Mouse (Mus musculus): ENCODE results near the gene Fam178b. TPM values are rescaled to one million over a fixed set of nuclear protein-coding genes. Genes with fewer than 3 reads are reported as not detected.
"Not testable (repeated sequence)": the region's sequence is repeated elsewhere in the genome, so short reads cannot be mapped to it uniquely, and the experiment has no call there.

Fam178b gene
- polyA plus RNA-seq, 1 experiment from 2014 or later = not detected

DNA sequence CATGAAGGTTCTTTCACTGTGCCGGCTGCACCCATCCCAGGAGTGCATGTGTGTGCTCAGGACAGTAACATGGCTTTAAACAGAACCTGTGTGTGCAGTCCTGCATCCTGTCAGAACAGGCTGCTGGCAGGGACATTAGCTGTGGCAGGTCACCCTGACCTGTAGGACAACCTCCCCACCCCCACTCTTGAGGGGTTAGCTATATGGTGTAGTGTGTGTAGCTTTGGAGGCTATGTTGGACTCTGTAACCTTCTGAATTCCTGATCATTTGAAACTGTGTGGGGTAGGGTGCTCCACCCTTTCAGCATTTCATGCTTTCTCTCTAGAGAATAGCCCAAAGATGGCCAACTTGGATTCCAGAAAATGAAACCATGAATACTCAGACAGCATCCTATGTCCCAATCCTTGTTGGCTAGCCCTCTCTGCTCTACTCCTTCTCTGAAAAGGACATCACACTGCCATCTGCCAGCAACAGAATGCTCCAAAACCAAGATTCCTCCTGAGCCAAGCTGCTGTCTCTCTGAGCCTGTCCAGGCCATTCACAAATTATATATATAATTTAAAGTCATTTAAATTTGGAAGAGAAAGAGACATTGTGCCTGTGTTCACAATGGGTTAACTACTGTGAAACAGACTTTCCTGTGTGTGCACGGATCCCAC, 47.0 kb downstream of the Fam178b start:
- 66% methylated on average over 2 of the region's 2 CpGs for WGBS
- H3K27ac ChIP-seq (replicated peaks) = peak overlapping the region; percentile 51; the same call in 1 of the 2 replicates
- H3K4me1 ChIP-seq (replicated peaks) = peaks cover 23% of the 10 kb centered on the region
- H3K4me2 ChIP-seq = no peak overlapping the region
- no peak overlapping the region for H3K9ac ChIP-seq
- no peaks in the 10 kb centered on the region for H3K9me3 ChIP-seq
- H3K36me3 ChIP-seq = no peaks in the 10 kb centered on the region
- no peak overlapping the region for H3K4me3 ChIP-seq
- no peak for ATAC-seq (ENCODE audit: low FRiP score, low read depth)
- H3K27me3 ChIP-seq = no peaks in the 10 kb centered on the region

- Histone ChIP-seq H3K27ac (replicated peaks) (no peak overlapping the region), H3K9ac (no peak overlapping the region), H3K4me1 (replicated peaks) (peaks cover 23% of the 10 kb centered on the region), H3K27me3 (no peaks in the 10 kb centered on the region), H3K9me3 (no peaks in the 10 kb centered on the region), H3K4me3 (no peak overlapping the region), H3K36me3 (no peaks in the 10 kb centered on the region), H3K4me2 (no peak overlapping the region)
- WGBS = 26% methylated on average over 5 of the region's 5 CpGs
- ATAC-seq (ENCODE audit: low FRiP score, low read depth) = peak; percentile 70
Observed at GRCm38 (mm10) chr1:36634940-36635339, 48.0 kb downstream of the Fam178b start.

GRCm38 (mm10) chr1:36633920-36634319, 49.1 kb downstream of the Fam178b start:
- no peaks in the 10 kb centered on the region for H3K9me3 ChIP-seq
- WGBS = 61% methylated on average over 5 of the region's 5 CpGs
- no peaks in the 10 kb centered on the region for H3K27me3 ChIP-seq
- ATAC-seq (ENCODE audit: low FRiP score, low read depth) = no peak
- no peaks in the 10 kb centered on the region for H3K36me3 ChIP-seq
- H3K27ac ChIP-seq (replicated peaks) = no peak overlapping the region
- no peak overlapping the region for H3K9ac ChIP-seq
- H3K4me2 ChIP-seq = no peak overlapping the region
- peaks cover 23% of the 10 kb centered on the region for H3K4me1 ChIP-seq (replicated peaks)
- H3K4me3 ChIP-seq = no peak overlapping the region

GRCm38 (mm10) chr1:36632846-36633245, 50.1 kb downstream of the Fam178b start:
- ATAC-seq (ENCODE audit: low FRiP score, low read depth) = no peak
- peaks cover 23% of the 10 kb centered on the region for H3K4me1 ChIP-seq (replicated peaks)
- H3K4me3 ChIP-seq = no peak overlapping the region
- no peak overlapping the region for H3K9ac ChIP-seq
- H3K27ac ChIP-seq (replicated peaks) = no peak overlapping the region
- H3K27me3 ChIP-seq = no peaks in the 10 kb centered on the region
- no peak overlapping the region for H3K4me2 ChIP-seq
- WGBS = 95% methylated on average over 1 of the region's 1 CpGs
- no peaks in the 10 kb centered on the region for H3K9me3 ChIP-seq
- H3K36me3 ChIP-seq = no peaks in the 10 kb centered on the region

DNA sequence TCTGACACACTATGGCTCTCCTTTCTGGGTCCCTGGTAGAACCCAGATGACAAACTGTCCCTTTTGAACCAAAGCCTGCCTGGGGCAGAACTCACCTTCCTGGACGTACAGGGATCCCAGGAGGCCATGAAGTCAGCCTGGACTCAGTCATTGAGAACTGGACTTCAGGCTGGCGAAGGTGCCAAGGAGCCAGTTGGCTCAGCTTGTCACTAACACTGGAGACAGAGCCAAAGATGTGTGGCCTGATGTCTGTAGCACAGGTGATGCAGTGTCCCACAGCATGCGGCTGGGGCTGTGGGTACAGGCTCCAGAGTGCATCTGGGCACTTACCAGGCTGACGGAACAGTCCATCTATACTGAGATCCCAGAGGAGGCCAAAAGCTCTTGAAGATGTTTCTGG, 50.9 kb downstream of the Fam178b start:
- no peak overlapping the region for H3K4me3 ChIP-seq
- H3K9me3 ChIP-seq = no peaks in the 10 kb centered on the region
- no peaks in the 10 kb centered on the region for H3K36me3 ChIP-seq
- H3K4me2 ChIP-seq = no peak overlapping the region
- ATAC-seq (ENCODE audit: low FRiP score, low read depth) = no peak
- whole genome bisulfite sequencing = 85% methylated on average over 4 of the region's 4 CpGs
- H3K9ac ChIP-seq = no peak overlapping the region
- H3K27ac ChIP-seq (replicated peaks) = no peak overlapping the region
- H3K4me1 ChIP-seq (replicated peaks) = peaks cover 21% of the 10 kb centered on the region
- H3K27me3 ChIP-seq = no peaks in the 10 kb centered on the region

DNA sequence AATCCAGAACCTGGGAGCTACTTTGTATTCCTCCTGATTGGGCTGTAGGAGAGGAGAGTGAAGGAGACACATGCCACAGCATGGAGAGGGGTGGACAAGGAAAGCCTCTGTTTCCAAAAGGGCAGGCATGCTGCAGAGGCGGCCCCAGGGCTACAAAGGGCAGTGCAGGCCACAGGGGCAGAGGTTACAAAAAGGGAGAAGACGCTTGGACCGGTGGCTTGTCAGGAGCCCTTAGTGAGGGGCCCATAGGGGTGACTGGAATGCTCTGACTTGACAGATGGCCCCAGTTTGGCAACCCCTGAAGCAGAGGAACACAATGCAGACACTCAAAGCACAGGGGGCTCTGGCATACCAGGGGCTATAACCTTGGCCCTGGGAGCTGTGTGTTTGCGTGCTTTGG, 51.6 kb downstream of the Fam178b start:
- peaks cover 14% of the 10 kb centered on the region for H3K4me1 ChIP-seq (replicated peaks)
- no peaks in the 10 kb centered on the region for H3K9me3 ChIP-seq
- H3K4me3 ChIP-seq = no peak overlapping the region
- ATAC-seq (ENCODE audit: low FRiP score, low read depth) = no peak
- no peaks in the 10 kb centered on the region for H3K27me3 ChIP-seq
- no peak overlapping the region for H3K4me2 ChIP-seq
- H3K27ac ChIP-seq (replicated peaks) = no peak overlapping the region
- no peaks in the 10 kb centered on the region for H3K36me3 ChIP-seq
- WGBS = 34% methylated on average over 4 of the region's 4 CpGs
- H3K9ac ChIP-seq = no peak overlapping the region

- Histone ChIP-seq H3K9ac (no peak overlapping the region), H3K4me3 (no peak overlapping the region), H3K27me3 (no peaks in the 10 kb centered on the region), H3K9me3 (no peaks in the 10 kb centered on the region), H3K4me1 (replicated peaks) (peaks cover 6% of the 10 kb centered on the region), H3K27ac (replicated peaks) (no peak overlapping the region), H3K4me2 (no peak overlapping the region), H3K36me3 (no peaks in the 10 kb centered on the region)
- 68% methylated on average over 3 of the region's 3 CpGs for WGBS
- no peak for ATAC-seq (ENCODE audit: low FRiP score, low read depth)
Observed at GRCm38 (mm10) chr1:36630053-36630739, 52.8 kb downstream of the Fam178b start.

GRCm38 (mm10) chr1:36628585-36628984, 54.4 kb downstream of the Fam178b start:
- Histone ChIP-seq H3K9ac (no peak overlapping the region), H3K9me3 (no peaks in the 10 kb centered on the region), H3K27ac (replicated peaks) (no peak overlapping the region), H3K4me3 (no peak overlapping the region), H3K36me3 (no peaks in the 10 kb centered on the region), H3K27me3 (no peaks in the 10 kb centered on the region), H3K4me2 (no peak overlapping the region), H3K4me1 (replicated peaks) (no peaks in the 10 kb centered on the region)
- no peak for ATAC-seq (ENCODE audit: low FRiP score, low read depth)
- 50% methylated on average over 8 of the region's 8 CpGs for WGBS

DNA sequence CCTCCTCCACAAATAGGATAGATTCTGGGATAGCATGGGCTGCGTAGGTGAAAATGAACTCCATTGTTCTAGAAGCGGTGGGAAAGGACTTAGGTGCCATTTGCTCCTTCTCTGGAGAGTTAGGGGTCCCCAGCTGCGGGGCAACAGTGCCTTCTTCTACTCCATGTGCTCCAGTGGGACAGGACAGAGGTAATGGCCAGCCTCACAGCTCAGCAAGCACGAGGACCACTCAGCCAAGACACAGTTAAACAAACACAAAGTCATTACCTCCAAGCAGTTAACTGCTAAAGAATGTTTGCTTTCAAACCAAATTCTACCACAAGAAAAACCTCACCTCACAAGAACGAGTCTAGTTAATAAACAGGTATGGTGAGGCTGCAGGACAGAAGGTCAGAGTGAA, 57.5 kb downstream of the Fam178b start:
- Histone ChIP-seq H3K4me3 (no peak overlapping the region), H3K9me3 (no peaks in the 10 kb centered on the region), H3K36me3 (no peaks in the 10 kb centered on the region), H3K27me3 (no peaks in the 10 kb centered on the region), H3K4me1 (replicated peaks) (no peaks in the 10 kb centered on the region), H3K27ac (replicated peaks) (no peak overlapping the region), H3K4me2 (no peak overlapping the region), H3K9ac (no peak overlapping the region)
- WGBS = 89% methylated on average over 5 of the region's 5 CpGs
- no peak for ATAC-seq (ENCODE audit: low FRiP score, low read depth)

- H3K9ac ChIP-seq; H3K9me3 ChIP-seq; H3K4me3 ChIP-seq; H3K27me3 ChIP-seq; ATAC-seq (ENCODE audit: low FRiP score, low read depth); H3K36me3 ChIP-seq; H3K27ac ChIP-seq (replicated peaks); H3K4me2 ChIP-seq: not testable (repeated sequence)
- 89% methylated on average over 5 of the region's 5 CpGs for WGBS
- peaks cover 11% of the 10 kb centered on the region for H3K4me1 ChIP-seq (replicated peaks)
Observed at GRCm38 (mm10) chr1:36615958-36616357, 67.0 kb downstream of the Fam178b start.

- H3K4me1 ChIP-seq (replicated peaks) = peaks cover 11% of the 10 kb centered on the region
- H3K27me3 ChIP-seq = no peaks in the 10 kb centered on the region
- H3K9me3 ChIP-seq = no peaks in the 10 kb centered on the region
- WGBS = 75% methylated on average over 8 of the region's 8 CpGs
- no peak overlapping the region for H3K4me2 ChIP-seq
- H3K27ac ChIP-seq (replicated peaks) = no peak overlapping the region
- H3K36me3 ChIP-seq = no peaks in the 10 kb centered on the region
- no peak overlapping the region for H3K9ac ChIP-seq
- H3K4me3 ChIP-seq = no peak overlapping the region
- no peak for ATAC-seq (ENCODE audit: low FRiP score, low read depth)
Observed at GRCm38 (mm10) chr1:36615188-36615587, 67.8 kb downstream of the Fam178b start.

DNA sequence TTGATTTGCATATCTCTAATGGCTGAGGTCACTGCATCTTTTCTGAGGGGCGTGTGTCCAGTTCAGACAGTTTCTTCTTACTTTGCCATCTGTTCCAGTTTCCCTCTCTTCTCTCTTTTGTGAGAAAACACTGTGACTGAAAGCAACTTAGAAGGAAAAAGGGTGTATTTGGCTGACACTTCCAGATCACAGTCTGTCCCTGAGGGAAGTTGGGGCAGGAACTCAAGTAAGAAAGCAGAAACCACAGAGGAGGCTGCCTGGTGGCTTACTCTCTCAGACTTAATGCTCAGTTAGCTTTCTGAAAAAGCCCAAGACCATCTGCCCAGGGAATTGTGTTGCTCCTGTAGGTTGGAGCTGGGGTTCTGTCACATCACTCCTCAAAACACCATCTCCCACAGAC, 68.4 kb downstream of the Fam178b start:
- WGBS = 79% methylated on average over 1 of the region's 1 CpGs
- H3K9me3 ChIP-seq = no peaks in the 10 kb centered on the region
- H3K9ac ChIP-seq = no peak overlapping the region
- no peak overlapping the region for H3K4me3 ChIP-seq
- no peak overlapping the region for H3K27ac ChIP-seq (replicated peaks)
- no peaks in the 10 kb centered on the region for H3K27me3 ChIP-seq
- ATAC-seq (ENCODE audit: low FRiP score, low read depth) = no peak
- H3K4me2 ChIP-seq = no peak overlapping the region
- H3K4me1 ChIP-seq (replicated peaks) = peaks cover 11% of the 10 kb centered on the region
- no peaks in the 10 kb centered on the region for H3K36me3 ChIP-seq

Data from hindbrain, embryonic 15.5 days (tissue).